Mouse (Mus musculus) MEL-GATA-1-ER (cell line): ENCODE results near the gene Faim.

Source experiments
- DNase-seq: peaks from one replicate; pipeline ENCODE4 v3.0.0-alpha.2; 2012; ENCODE audit warnings: low read depth; ENCODE audit errors: extremely low read depth

The Faim gene

GRCm38 (mm10) chr9:99048724-99049250 lies 62.6 kb downstream of the Faim start:
- DNase-seq, result no peak

DNA sequence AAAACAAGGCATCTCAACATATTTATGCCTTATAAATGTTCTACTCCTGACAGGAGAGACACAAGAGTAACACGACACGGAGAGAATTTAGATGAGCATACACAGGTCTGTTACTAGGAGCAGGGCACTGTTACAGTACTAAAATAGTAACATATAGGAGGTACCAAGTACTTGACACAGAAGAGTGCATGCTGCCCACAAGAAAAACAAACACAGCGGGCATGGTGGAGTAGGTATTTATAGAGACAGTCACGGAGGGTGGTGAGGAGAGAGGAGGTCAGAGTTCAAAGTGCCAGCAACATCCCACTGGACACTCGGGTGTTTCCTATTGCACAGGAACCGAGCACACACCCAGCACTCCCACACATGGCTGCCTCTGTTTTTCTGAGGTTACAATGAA lies 63.6 kb downstream of the Faim start:
- DNase-seq, result no peak
